Mouse (Mus musculus) liver, adult 2 months (tissue): ENCODE results near the gene Gm28372.

Experiments used
- CTCF ChIP-seq: fragments of 200-500 bp; IDR thresholded peaks from 2 replicates; pipeline ENCODE4 v1.5.1; 2011; ENCODE audit warnings: low read depth, low read length, control low read depth
- POLR2A ChIP-seq: fragments of 200-500 bp; IDR thresholded peaks from 2 replicates; pipeline ENCODE4 v1.6.1; 2011; ENCODE audit warnings: low read length, control low read depth; ENCODE audit not compliant: insufficient read depth; ENCODE audit errors: extremely low read depth

DNA sequence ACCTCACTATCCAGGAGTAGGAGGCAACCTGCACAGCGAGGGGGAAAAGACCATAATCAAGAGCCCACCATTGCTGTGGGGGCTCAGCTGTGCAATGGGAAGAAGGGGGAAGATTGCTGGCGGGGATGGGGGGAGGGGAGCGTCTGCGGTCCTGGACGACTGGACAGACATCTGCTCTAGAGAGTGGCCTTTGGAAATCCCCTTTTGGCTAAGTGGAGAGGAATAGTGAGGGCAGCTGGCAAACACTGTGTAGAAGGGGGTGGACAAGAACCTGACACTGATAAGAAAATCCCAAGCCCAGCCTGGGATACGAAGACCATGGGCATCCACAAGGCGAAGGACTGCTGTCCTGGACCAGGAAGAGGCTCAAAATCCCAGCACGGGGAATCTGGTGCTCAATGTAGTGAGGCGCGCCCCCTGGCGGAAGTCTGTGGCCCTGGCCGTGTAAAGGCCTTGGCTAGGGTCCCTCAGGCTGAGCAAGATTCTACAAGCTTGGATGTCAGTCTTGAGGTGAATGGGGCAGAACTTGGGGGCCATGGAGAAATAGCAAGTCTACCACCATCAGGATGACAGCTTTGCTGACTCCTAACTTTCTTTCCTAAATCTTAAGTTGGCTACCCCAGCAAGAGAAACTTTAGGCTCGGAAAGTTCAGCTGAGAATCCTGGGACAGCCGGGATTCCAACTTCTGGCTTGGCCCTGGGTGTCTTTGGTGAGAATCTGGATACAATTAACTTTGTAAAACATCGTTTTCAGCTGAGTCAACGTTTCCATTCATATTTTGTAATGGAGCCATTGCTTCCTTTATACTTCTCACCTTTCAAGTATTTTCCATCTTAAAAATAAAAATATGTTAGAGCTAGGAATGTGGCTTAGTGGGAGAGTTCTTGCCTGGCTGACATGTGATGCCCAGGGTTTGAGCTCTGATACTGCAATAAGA is 6.8 kb downstream of the Gm28372 start:
- no peak for TF ChIP-seq POLR2A
- peak; percentile 95 for TF ChIP-seq CTCF
